Mouse (Mus musculus): ENCODE measurements around the gene Gm49322.
"Not testable (repeated sequence)": the region's sequence is repeated elsewhere in the genome, so short reads cannot be mapped to it uniquely, and the experiment has no call there.

Gm49322 gene

GRCm38 (mm10) chr10:80605721-80606120 is at the start of gene Gm49322:
Gene Gm49322 (plus strand): TSS chr10:80606021.
- DNase-seq (ENCODE audit: low read depth in 1 of 2, low spot score in 2 of 2): not testable (repeated sequence)

GRCm38 (mm10) chr10:80557346-80557965 is 48.4 kb upstream of the Gm49322 start:
- DNase-seq (ENCODE audit: low read depth in 1 of 2, low spot score in 2 of 2): peak in 1 of 2 experiments; percentile 64

- no peak for DNase-seq (ENCODE audit: low read depth in 1 of 2, low spot score in 2 of 2)
Measured at GRCm38 (mm10) chr10:80559431-80559830, 46.4 kb upstream of the Gm49322 start.

- DNase-seq (ENCODE audit: low read depth in 1 of 2, low spot score in 2 of 2): no peak
Measured at GRCm38 (mm10) chr10:80560621-80561020, 45.2 kb upstream of the Gm49322 start.

- peak; percentile 86 to 89 for DNase-seq (ENCODE audit: low read depth in 1 of 2, low spot score in 2 of 2)
Measured at GRCm38 (mm10) chr10:80561116-80561944, 44.5 kb upstream of the Gm49322 start, which contains the start of gene Rexo1. Gene Rexo1 (minus strand): TSS chr10:80561560.

GRCm38 (mm10) chr10:80566375-80567092 is 39.3 kb upstream of the Gm49322 start:
- DNase-seq (ENCODE audit: low read depth in 1 of 2, low spot score in 2 of 2): peak in 1 of 2 experiments; percentile 76

- no peak for DNase-seq (ENCODE audit: low read depth in 1 of 2, low spot score in 2 of 2)
Measured at GRCm38 (mm10) chr10:80568876-80569275, 36.9 kb upstream of the Gm49322 start.

- DNase-seq (ENCODE audit: low read depth in 1 of 2, low spot score in 2 of 2): peak in 1 of 2 experiments; percentile 68
Measured at GRCm38 (mm10) chr10:80569664-80570066, 36.2 kb upstream of the Gm49322 start.

- DNase-seq (ENCODE audit: low read depth in 1 of 2, low spot score in 2 of 2): no peak
Measured at GRCm38 (mm10) chr10:80570419-80570818, 35.4 kb upstream of the Gm49322 start.

- DNase-seq (ENCODE audit: low read depth in 1 of 2, low spot score in 2 of 2): no peak
Measured at GRCm38 (mm10) chr10:80570871-80571836, 34.7 kb upstream of the Gm49322 start.

- DNase-seq (ENCODE audit: low read depth in 1 of 2, low spot score in 2 of 2): no peak
Measured at GRCm38 (mm10) chr10:80572477-80572876, 33.3 kb upstream of the Gm49322 start.

- DNase-seq (ENCODE audit: low read depth in 1 of 2, low spot score in 2 of 2): no peak
Measured at GRCm38 (mm10) chr10:80573944-80574343, 31.9 kb upstream of the Gm49322 start.

- no peak for DNase-seq (ENCODE audit: low read depth in 1 of 2, low spot score in 2 of 2)
Measured at GRCm38 (mm10) chr10:80574896-80575295, 30.9 kb upstream of the Gm49322 start.

GRCm38 (mm10) chr10:80575925-80576324 is 29.9 kb upstream of the Gm49322 start:
- DNase-seq (ENCODE audit: low read depth in 1 of 2, low spot score in 2 of 2): no peak

GRCm38 (mm10) chr10:80576351-80577194 is 29.2 kb upstream of the Gm49322 start:
- DNase-seq (ENCODE audit: low read depth in 1 of 2, low spot score in 2 of 2): peak in 1 of 2 experiments; percentile 43

- peak; percentile 89 to 98 for DNase-seq (ENCODE audit: low read depth in 1 of 2, low spot score in 2 of 2)
Measured at GRCm38 (mm10) chr10:80577195-80578130, 28.4 kb upstream of the Gm49322 start, which contains the start of gene Klf16. Gene Klf16 (minus strand): TSS chr10:80577321.

GRCm38 (mm10) chr10:80578131-80578750 is 27.6 kb upstream of the Gm49322 start:
- DNase-seq (ENCODE audit: low read depth in 1 of 2, low spot score in 2 of 2): peak in 1 of 2 experiments; percentile 79

- peak in 1 of 2 experiments; percentile 36 for DNase-seq (ENCODE audit: low read depth in 1 of 2, low spot score in 2 of 2)
Measured at GRCm38 (mm10) chr10:80578911-80579310, 26.9 kb upstream of the Gm49322 start.
